Mouse (Mus musculus) G1E (cell line): ENCODE measurements around the gene Ednra.

Source experiments
- CTCF ChIP-seq: IDR thresholded peaks from 2 replicates; pipeline ENCODE4 v1.5.1; 2012; ENCODE audit warnings: low read depth, low read length, inconsistent platforms, mixed read lengths
- GATA1 ChIP-seq: IDR thresholded peaks from 2 replicates; pipeline ENCODE4 v1.6.1; 2012; ENCODE audit warnings: borderline replicate concordance, low read length, inconsistent platforms, mixed read lengths
- POLR2AphosphoS5 ChIP-seq: IDR thresholded peaks from 2 replicates; pipeline ENCODE4 v1.6.1; 2012; ENCODE audit warnings: low read depth, low read length, inconsistent platforms; ENCODE audit not compliant: insufficient replicate concordance
- TAL1 ChIP-seq: conservative IDR thresholded peaks from 2 replicates; pipeline ENCODE4 v1.6.1; 2012; ENCODE audit warnings: low read depth, low read length, inconsistent platforms, mixed read lengths

DNA sequence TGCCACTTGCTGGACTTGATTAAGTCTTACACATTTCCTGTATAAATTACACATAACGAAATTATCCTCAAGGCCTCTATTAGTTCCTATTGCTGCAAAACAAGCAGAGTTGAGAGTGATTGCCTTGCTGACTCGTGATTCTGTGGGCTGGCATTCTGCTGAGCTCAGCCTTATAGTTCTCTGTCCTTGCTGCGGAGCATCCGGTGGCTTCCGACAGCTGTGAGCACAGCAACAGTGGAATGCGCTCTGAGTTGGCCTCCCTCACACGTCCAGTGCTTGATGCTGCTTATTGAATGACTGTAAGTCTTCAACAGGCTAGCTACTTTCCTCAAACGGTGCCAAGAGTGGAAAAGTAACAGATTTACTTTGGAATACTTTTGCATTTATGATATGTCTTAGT lies 40.0 kb upstream of the Ednra start:
- TF ChIP-seq CTCF = no peak
- TF ChIP-seq TAL1 = no peak
- TF ChIP-seq POLR2AphosphoS5 = no peak
- no peak for TF ChIP-seq GATA1
